In genomic region chr19:23357253-23357652, GRCm38 (mm10) we compare ENCODE assay signal across 23 mouse cellular contexts.
"Had no signal": no experiment of that assay in that cellular context is flagged by ENCODE, and none has a peak within 500 bp of the region (broad histone marks: within the 10 kb centered on the region; RNA-seq: fewer than 3 reads in every experiment).

No protein-coding gene starts in this region.

- DNase-seq: gastrocnemius, postnatal 14 days; gastrocnemius, postnatal 36 days; heart, adult 18-20 months; heart, postnatal 10 days; heart, postnatal 4 days; kidney, adult 18-20 months; kidney, adult 9 months; kidney, postnatal 25 days; kidney, postnatal 4 days; liver; liver, embryonic 13.5 days had no signal

- H3K27ac ChIP-seq: heart, embryonic 10.5 days; hindbrain, embryonic 10.5 days; hindbrain, embryonic 12.5 days; hindbrain, embryonic 14.5 days; intestine, embryonic 15.5 days; kidney, embryonic 15.5 days; kidney, postnatal 0 days; layer of hippocampus, adult 2 months; left cerebral cortex, adult 2 months; limb, embryonic 10.5 days; limb, embryonic 12.5 days; liver, embryonic 13.5 days had no signal

- H3K9me3 ChIP-seq: heart, embryonic 10.5 days; heart, embryonic 12.5 days; hindbrain, embryonic 10.5 days; hindbrain, embryonic 12.5 days; intestine, embryonic 15.5 days; kidney, embryonic 15.5 days; limb, embryonic 10.5 days; limb, embryonic 12.5 days; liver, embryonic 13.5 days had no signal

- H3K4me3 ChIP-seq: heart, embryonic 10.5 days; heart, embryonic 12.5 days; hindbrain, embryonic 10.5 days; hindbrain, embryonic 12.5 days; intestine, embryonic 15.5 days; kidney, embryonic 15.5 days; layer of hippocampus, adult 2 months; left cerebral cortex, adult 2 months; limb, embryonic 10.5 days; limb, embryonic 12.5 days; liver, embryonic 13.5 days had no signal

- H3K27me3 ChIP-seq: heart, embryonic 12.5 days; hindbrain, embryonic 12.5 days; intestine, embryonic 15.5 days; kidney, embryonic 15.5 days; limb, embryonic 12.5 days; liver, embryonic 13.5 days had no signal

- H3K4me1 ChIP-seq: hindbrain, embryonic 10.5 days; hindbrain, embryonic 12.5 days; limb, embryonic 10.5 days; limb, embryonic 12.5 days had no signal

- H3K36me3 ChIP-seq: heart, embryonic 10.5 days; heart, embryonic 12.5 days; hindbrain, embryonic 10.5 days; hindbrain, embryonic 12.5 days; intestine, embryonic 15.5 days; kidney, embryonic 15.5 days; limb, embryonic 10.5 days; limb, embryonic 12.5 days; liver, embryonic 13.5 days had no signal

- H3K9ac ChIP-seq: heart, embryonic 12.5 days; hindbrain, embryonic 12.5 days; hindbrain, embryonic 14.5 days; intestine, embryonic 15.5 days; kidney, embryonic 15.5 days; limb, embryonic 12.5 days; liver, embryonic 13.5 days had no signal
